Comparison of ENCODE assay signal across 8 mouse cellular contexts in genomic region chr6:128597121-128597522, GRCm38 (mm10). TPM values are rescaled to one million over a fixed set of nuclear protein-coding genes. Genes with fewer than 3 reads are reported as not detected.
DNase-seq lines count a peak whose midpoint lies in the region; ATAC-seq lines count a peak whose summit lies in the region.

No protein-coding gene starts in this region.

- H3K27ac ChIP-seq in embryonic facial prominence, embryonic 13.5 days = peak overlapping the region; percentile 51; the same call in 1 of the 2 replicates
- H3K27ac ChIP-seq in heart, embryonic 13.5 days (replicated peaks) = no peak overlapping the region
- H3K27ac ChIP-seq in kidney, embryonic 15.5 days = peak overlapping the region; percentile 85
- H3K27ac ChIP-seq in limb, embryonic 12.5 days = peak overlapping the region; percentile 72
- no peak overlapping the region for H3K27ac ChIP-seq in midbrain, embryonic 12.5 days (replicated peaks)
- H3K27ac ChIP-seq in stomach, embryonic 14.5 days (ENCODE audit: low read length) = peak overlapping the region; percentile 34; the same call in 1 of the 2 replicates

- WGBS in embryonic facial prominence, embryonic 13.5 days = 15% methylated on average over 9 of the region's 9 CpGs
- WGBS in heart, embryonic 13.5 days = 61% methylated on average over 9 of the region's 9 CpGs
- 2% methylated on average over 9 of the region's 9 CpGs for WGBS in kidney, embryonic 15.5 days
- 15% methylated on average over 9 of the region's 9 CpGs for WGBS in limb, embryonic 12.5 days
- 39% methylated on average over 9 of the region's 9 CpGs for WGBS in midbrain, embryonic 12.5 days
- 5% methylated on average over 9 of the region's 9 CpGs for WGBS in stomach, embryonic 14.5 days

- H3K27me3 ChIP-seq in embryonic facial prominence, embryonic 13.5 days = no peaks in the 10 kb centered on the region
- no peaks in the 10 kb centered on the region for H3K27me3 ChIP-seq in heart, embryonic 13.5 days (replicated peaks)
- no peaks in the 10 kb centered on the region for H3K27me3 ChIP-seq in kidney, embryonic 15.5 days
- H3K27me3 ChIP-seq in limb, embryonic 12.5 days = no peaks in the 10 kb centered on the region
- H3K27me3 ChIP-seq in midbrain, embryonic 12.5 days = no peaks in the 10 kb centered on the region
- H3K27me3 ChIP-seq in stomach, embryonic 14.5 days (ENCODE audit: control insufficient read depth, insufficient read depth, low read length) = no peaks in the 10 kb centered on the region

- 0 out of 2 replicates have a peak overlapping the region, but pooled peaks have one; percentile 22 for H3K9ac ChIP-seq in embryonic facial prominence, embryonic 13.5 days
- peak overlapping the region; percentile 2; the same call in 1 of the 2 replicates for H3K9ac ChIP-seq in heart, embryonic 13.5 days
- H3K9ac ChIP-seq in kidney, embryonic 15.5 days = 0 out of 2 replicates have a peak overlapping the region, but pooled peaks have one; percentile 14
- 0 out of 2 replicates have a peak overlapping the region, but pooled peaks have one; percentile 18 for H3K9ac ChIP-seq in limb, embryonic 12.5 days (replicated peaks)
- H3K9ac ChIP-seq in midbrain, embryonic 12.5 days (replicated peaks) = no peak overlapping the region
- H3K9ac ChIP-seq in stomach, embryonic 14.5 days (replicated peaks; ENCODE audit: low read depth, low read length) = no peak overlapping the region

- H3K4me2 ChIP-seq in embryonic facial prominence, embryonic 13.5 days = peak overlapping the region; percentile 58
- peak overlapping the region; percentile 48 for H3K4me2 ChIP-seq in heart, embryonic 13.5 days
- peak overlapping the region; percentile 61 for H3K4me2 ChIP-seq in kidney, embryonic 15.5 days
- peak overlapping the region; percentile 51 for H3K4me2 ChIP-seq in limb, embryonic 12.5 days
- H3K4me2 ChIP-seq in midbrain, embryonic 12.5 days (replicated peaks) = no peak overlapping the region
- H3K4me2 ChIP-seq in stomach, embryonic 14.5 days (replicated peaks; ENCODE audit: low read depth, low read length) = peak overlapping the region; percentile 39

- ATAC-seq in embryonic facial prominence, embryonic 13.5 days (ENCODE audit: insufficient number of reproducible peaks, insufficient read depth, low FRiP score, low TSS enrichment, low read depth) = peak; percentile 89
- ATAC-seq in heart, embryonic 13.5 days (ENCODE audit: extremely low read depth, insufficient number of reproducible peaks, low FRiP score, low TSS enrichment) = no peak; the same call in 1 of the 2 replicates
- ATAC-seq in kidney, embryonic 15.5 days (replicated peaks; ENCODE audit: low FRiP score) = peak; percentile 97
- peak; percentile 88 for ATAC-seq in limb, embryonic 12.5 days (ENCODE audit: insufficient number of reproducible peaks, insufficient read depth, low FRiP score, low TSS enrichment, low read depth)
- peak; percentile 74; the same call in 1 of the 2 replicates for ATAC-seq in midbrain, embryonic 12.5 days (ENCODE audit: low FRiP score, low read depth)
- peak; percentile 90 for ATAC-seq in stomach, embryonic 14.5 days (ENCODE audit: insufficient number of reproducible peaks, insufficient read depth, low FRiP score, low read depth)
- no peak for ATAC-seq in erythroblast, adult 5-6 weeks (replicated peaks; ENCODE audit: low FRiP score, poor library complexity, severe bottlenecking)

- H3K36me3 ChIP-seq in embryonic facial prominence, embryonic 13.5 days = no peaks in the 10 kb centered on the region
- no peaks in the 10 kb centered on the region for H3K36me3 ChIP-seq in heart, embryonic 13.5 days
- no peaks in the 10 kb centered on the region for H3K36me3 ChIP-seq in kidney, embryonic 15.5 days
- H3K36me3 ChIP-seq in limb, embryonic 12.5 days = no peaks in the 10 kb centered on the region
- H3K36me3 ChIP-seq in midbrain, embryonic 12.5 days = no peaks in the 10 kb centered on the region
- H3K36me3 ChIP-seq in stomach, embryonic 14.5 days (ENCODE audit: control insufficient read depth, insufficient read depth, low read length) = no peaks in the 10 kb centered on the region

- no peaks in the 10 kb centered on the region for H3K9me3 ChIP-seq in embryonic facial prominence, embryonic 13.5 days
- H3K9me3 ChIP-seq in heart, embryonic 13.5 days = no peaks in the 10 kb centered on the region
- H3K9me3 ChIP-seq in kidney, embryonic 15.5 days (replicated peaks) = no peaks in the 10 kb centered on the region
- no peaks in the 10 kb centered on the region for H3K9me3 ChIP-seq in limb, embryonic 12.5 days
- no peaks in the 10 kb centered on the region for H3K9me3 ChIP-seq in midbrain, embryonic 12.5 days
- H3K9me3 ChIP-seq in stomach, embryonic 14.5 days (ENCODE audit: control insufficient read depth, low read depth, low read length) = no peaks in the 10 kb centered on the region

- H3K4me1 ChIP-seq in embryonic facial prominence, embryonic 13.5 days = 0 out of 2 replicates have a peak, but pooled peaks cover 3% of the 10 kb centered on the region
- no peaks in the 10 kb centered on the region for H3K4me1 ChIP-seq in heart, embryonic 13.5 days
- H3K4me1 ChIP-seq in kidney, embryonic 15.5 days = peaks cover 14% of the 10 kb centered on the region
- H3K4me1 ChIP-seq in limb, embryonic 12.5 days (replicated peaks) = 0 out of 2 replicates have a peak, but pooled peaks cover 6% of the 10 kb centered on the region
- H3K4me1 ChIP-seq in midbrain, embryonic 12.5 days = peaks cover 5% of the 10 kb centered on the region; the same call in 1 of the 2 replicates
- H3K4me1 ChIP-seq in stomach, embryonic 14.5 days (ENCODE audit: control insufficient read depth, insufficient read depth, low read length) = no peaks in the 10 kb centered on the region

- peak; percentile 82 for DNase-seq in brain, adult 2 months (ENCODE audit: low read depth, low spot score)

- peak overlapping the region; percentile 36 for H3K4me3 ChIP-seq in embryonic facial prominence, embryonic 13.5 days
- peak overlapping the region; percentile 24; the same call in 1 of the 2 replicates for H3K4me3 ChIP-seq in heart, embryonic 13.5 days
- peak overlapping the region; percentile 34 for H3K4me3 ChIP-seq in kidney, embryonic 15.5 days (replicated peaks)
- peak overlapping the region; percentile 26 for H3K4me3 ChIP-seq in limb, embryonic 12.5 days (replicated peaks)
- H3K4me3 ChIP-seq in midbrain, embryonic 12.5 days = no peak overlapping the region
- peak overlapping the region; percentile 20 for H3K4me3 ChIP-seq in stomach, embryonic 14.5 days (ENCODE audit: low read depth, low read length)

RNA-seq across cellular contexts. Expression of gene A2ml1, which starts 15.7 kb away (rescaled TPM):
- 1.5 and 3.1 TPM in 2 replicates for polyA plus RNA-seq in embryonic facial prominence, embryonic 13.5 days (2015; fragmentation: Nextera tagmentation; extraction: Ambion mirVana)
- polyA plus RNA-seq in heart, embryonic 13.5 days (2015; fragmentation: Nextera tagmentation; extraction: Ambion mirVana) = 0.28 and 0.47 TPM in 2 replicates
- polyA plus RNA-seq in kidney, embryonic 15.5 days (2015; fragmentation: Nextera tagmentation; extraction: Ambion mirVana) = 0.53 and 0.93 TPM in 2 replicates
- not detected in 2 replicates for polyA plus RNA-seq in limb, embryonic 12.5 days (2016; fragmentation: Nextera tagmentation; extraction: Ambion mirVana)
- polyA plus RNA-seq in midbrain, embryonic 12.5 days (2016; fragmentation: Nextera tagmentation; extraction: Ambion mirVana) = not detected in 2 replicates
- polyA plus RNA-seq in stomach, embryonic 14.5 days (2014; fragmentation: Nextera tagmentation; extraction: Ambion mirVana) = 3.8 and 4.4 TPM in 2 replicates
- not detected in 2 replicates for total RNA-seq in erythroblast, adult 5-6 weeks (2015; ENCODE audit: low replicate concordance)
- total RNA-seq in erythroblast, adult 5-6 weeks (2017; ENCODE audit: low replicate concordance) = 0.28 TPM in 1 of 2 replicates, not detected in the other

RNA-seq across cellular contexts. Expression of gene Klrb1a, which starts 26.2 kb away (rescaled TPM):
- not detected in 2 replicates for polyA plus RNA-seq in embryonic facial prominence, embryonic 13.5 days (2015; fragmentation: Nextera tagmentation; extraction: Ambion mirVana)
- polyA plus RNA-seq in heart, embryonic 13.5 days (2015; fragmentation: Nextera tagmentation; extraction: Ambion mirVana) = not detected in 2 replicates
- polyA plus RNA-seq in kidney, embryonic 15.5 days (2015; fragmentation: Nextera tagmentation; extraction: Ambion mirVana) = 0.39 TPM in 1 of 2 replicates, not detected in the other
- not detected in 2 replicates for polyA plus RNA-seq in limb, embryonic 12.5 days (2016; fragmentation: Nextera tagmentation; extraction: Ambion mirVana)
- not detected in 2 replicates for polyA plus RNA-seq in midbrain, embryonic 12.5 days (2016; fragmentation: Nextera tagmentation; extraction: Ambion mirVana)
- polyA plus RNA-seq in stomach, embryonic 14.5 days (2014; fragmentation: Nextera tagmentation; extraction: Ambion mirVana) = not detected in 2 replicates
- total RNA-seq in erythroblast, adult 5-6 weeks (2015; ENCODE audit: low replicate concordance) = not detected in 2 replicates
- total RNA-seq in erythroblast, adult 5-6 weeks (2017; ENCODE audit: low replicate concordance) = 2.0 TPM in 1 of 2 replicates, not detected in the other

Comparison
In these comparisons a context has a peak if more than half of its experiments do, and no peak if none do; other contexts are left out.
1. ATAC-seq: peak in embryonic facial prominence, embryonic 13.5 days (single experiment), kidney, embryonic 15.5 days (single experiment), limb, embryonic 12.5 days (single experiment), midbrain, embryonic 12.5 days (single experiment) and stomach, embryonic 14.5 days (single experiment); none in heart, embryonic 13.5 days (single experiment) and erythroblast, adult 5-6 weeks (single experiment).
2. H3K27ac ChIP-seq: peak in embryonic facial prominence, embryonic 13.5 days (single experiment), kidney, embryonic 15.5 days (single experiment), limb, embryonic 12.5 days (single experiment) and stomach, embryonic 14.5 days (single experiment); none in heart, embryonic 13.5 days (single experiment) and midbrain, embryonic 12.5 days (single experiment).
3. H3K9ac ChIP-seq: peak in embryonic facial prominence, embryonic 13.5 days (single experiment), heart, embryonic 13.5 days (single experiment), kidney, embryonic 15.5 days (single experiment) and limb, embryonic 12.5 days (single experiment); none in midbrain, embryonic 12.5 days (single experiment) and stomach, embryonic 14.5 days (single experiment).